Mouse (Mus musculus) kidney, adult 2 months (tissue): Measurements from ENCODE around the gene D630003M21Rik. TPM values are rescaled to one million over a fixed set of nuclear protein-coding genes. Genes with fewer than 3 reads are reported as not detected.

Experiments used
- DNase-seq: peaks from one replicate; pipeline ENCODE4 v3.0.0; 2021
- H3K27ac ChIP-seq: fragments of 200-500 bp; 2 replicates; pipeline ENCODE4 v1.5.1; 2012; ENCODE audit warnings: low read depth, low read length, control low read depth, inconsistent platforms; ENCODE audit not compliant: insufficient read depth
- H3K27me3 ChIP-seq: fragments of 200-500 bp; replicated peaks from 2 replicates; pipeline ENCODE4 v1.6.1; 2012; ENCODE audit warnings: mild to moderate bottlenecking, moderate library complexity, low read length, inconsistent platforms; ENCODE audit not compliant: control insufficient read depth, insufficient read depth
- H3K36me3 ChIP-seq: fragments of 200-500 bp; 2 replicates; pipeline ENCODE4 v1.6.1; 2012; ENCODE audit warnings: mild to moderate bottlenecking, moderate library complexity, low read length, inconsistent platforms; ENCODE audit not compliant: control insufficient read depth, insufficient read depth
- H3K4me1 ChIP-seq: fragments of 200-500 bp; 2 replicates; pipeline ENCODE4 v1.6.1; 2011; ENCODE audit warnings: low read length; ENCODE audit not compliant: control insufficient read depth, insufficient read depth
- H3K4me3 ChIP-seq: fragments of 200-500 bp; 2 replicates; pipeline ENCODE4 v1.5.1; 2011; ENCODE audit warnings: mild to moderate bottlenecking, low read depth, low read length, control low read depth; ENCODE audit not compliant: insufficient read depth
- CTCF ChIP-seq: fragments of 200-500 bp; conservative IDR thresholded peaks from 2 replicates; pipeline ENCODE4 v1.5.1; 2011; ENCODE audit warnings: low read depth, mild to moderate bottlenecking, control low read depth, low read length, moderate library complexity, mixed read lengths; ENCODE audit not compliant: insufficient read depth, insufficient read length
- POLR2A ChIP-seq: fragments of 200-500 bp; IDR thresholded peaks from one replicate; pipeline ENCODE4 v1.6.1; 2011; ENCODE audit warnings: low read depth, low read length, control low read depth
- WGBS: fragments of 180-500 bp; shearing (Covaris S2); methylation state at CpG from one replicate; pipeline ENCODE4 v1.1.7; 2018; 5-methylcytosine and 5-hydroxymethylcytosine counted together
- polyA plus RNA-seq: library from polyadenylated mRNA; depleted of rRNA; stranded (reverse); fragments of >200 nt; gene quantifications from 2 replicates; pipeline ENCODE4 v1.2.3, GENCODE M21; 2012

Gene D630003M21Rik
- polyA plus RNA-seq, 1 experiment = 2.0 TPM

DNA sequence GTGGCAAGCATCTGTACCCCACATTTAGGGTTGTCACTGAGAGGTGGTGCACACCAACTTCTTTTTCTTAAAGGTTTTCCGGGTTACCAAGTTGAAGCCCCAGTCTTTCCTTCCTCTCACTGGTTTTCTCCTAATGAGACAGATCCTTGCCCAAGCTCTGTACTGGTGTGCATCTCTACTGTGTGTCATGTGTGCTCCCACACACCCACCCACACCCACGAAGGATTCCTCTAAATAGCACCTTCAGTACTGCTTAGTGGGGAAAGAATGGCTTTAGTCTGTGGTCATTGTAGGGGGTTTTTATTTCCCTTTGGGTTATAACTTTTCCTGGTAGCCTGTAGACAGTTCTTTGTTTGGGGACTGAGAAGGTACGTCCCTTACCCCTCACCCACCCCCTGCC is 35.9 kb upstream of the D630003M21Rik start:
- TF ChIP-seq CTCF (no peak), POLR2A (no peak)
- no peaks in the 10 kb centered on the region for H3K36me3 ChIP-seq
- H3K4me3 ChIP-seq = no peak overlapping the region
- H3K27ac ChIP-seq = no peak overlapping the region
- H3K4me1 ChIP-seq = no peaks in the 10 kb centered on the region
- 81% methylated on average over 3 of the region's 3 CpGs for WGBS
- no peak for DNase-seq
- no peaks in the 10 kb centered on the region for H3K27me3 ChIP-seq

- 55% methylated on average over 8 of the region's 8 CpGs for whole genome bisulfite sequencing
- no peaks in the 10 kb centered on the region for H3K27me3 ChIP-seq
- no peaks in the 10 kb centered on the region for H3K4me1 ChIP-seq
- no peak for TF ChIP-seq POLR2A
- no peak for TF ChIP-seq CTCF
- no peak overlapping the region for H3K4me3 ChIP-seq
- DNase-seq = no peak
- no peaks in the 10 kb centered on the region for H3K36me3 ChIP-seq
- H3K27ac ChIP-seq = no peak overlapping the region
Measured at GRCm38 (mm10) chr2:158259498-158259897, 30.5 kb upstream of the D630003M21Rik start.

DNA sequence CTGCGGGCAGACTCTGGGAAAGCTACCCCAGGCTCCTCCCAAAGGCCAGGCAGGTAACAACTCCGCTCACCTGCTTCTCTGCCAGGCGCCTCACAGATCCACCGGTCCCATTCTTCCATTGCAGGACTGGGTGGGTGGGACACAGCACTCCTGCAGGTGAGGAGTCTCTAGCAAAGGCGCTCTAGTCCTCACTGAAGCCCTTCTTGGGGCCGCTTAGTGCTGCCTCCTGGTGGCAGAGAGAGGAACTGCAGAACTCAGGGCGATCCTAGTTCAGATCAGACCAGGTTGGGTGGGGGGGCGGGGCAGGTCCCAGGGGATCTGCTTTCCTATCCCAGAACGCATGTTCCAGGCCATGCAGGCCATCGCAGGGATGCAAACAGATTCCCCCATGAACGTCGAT is 29.8 kb upstream of the D630003M21Rik start:
- H3K36me3 ChIP-seq = no peaks in the 10 kb centered on the region
- WGBS = 21% methylated on average over 12 of the region's 12 CpGs
- H3K27ac ChIP-seq = no peak overlapping the region
- no peak overlapping the region for H3K4me3 ChIP-seq
- TF ChIP-seq CTCF (peak; percentile 76), POLR2A (no peak)
- H3K27me3 ChIP-seq = no peaks in the 10 kb centered on the region
- no peaks in the 10 kb centered on the region for H3K4me1 ChIP-seq
- DNase-seq = peak; percentile 71

DNA sequence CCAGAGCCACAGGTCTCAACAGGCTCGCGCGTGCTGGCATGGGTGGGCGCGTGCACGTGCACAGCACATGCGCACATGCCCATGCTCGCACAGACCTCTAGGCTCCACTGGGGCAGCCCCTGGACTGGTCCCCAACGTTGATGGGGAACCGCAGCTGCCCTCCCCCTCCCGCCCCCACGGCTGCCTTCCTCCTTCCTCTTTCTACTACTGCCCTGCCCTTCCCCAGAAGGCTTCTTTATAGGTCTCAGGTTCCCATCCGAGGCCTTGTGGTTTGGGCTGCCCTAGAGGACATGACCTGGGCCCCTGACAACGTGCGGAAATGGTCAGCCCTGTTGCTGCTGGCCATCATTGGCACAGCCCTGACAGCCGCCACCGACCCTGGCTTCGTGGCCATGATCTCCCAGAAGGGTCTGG is 29.0 kb upstream of the D630003M21Rik start, which contains the start of gene Bpi:
Bpi (plus strand) TSS at position 90 of the 414 bp plus-strand sequence.
- H3K4me1 ChIP-seq = no peaks in the 10 kb centered on the region
- H3K27ac ChIP-seq = no peak within 1 kb of the TSS
- no peaks in the 10 kb centered on the region for H3K27me3 ChIP-seq
- WGBS = 56% methylated on average over 18 of the region's 18 CpGs
- H3K36me3 ChIP-seq = no peaks in the 10 kb centered on the region
- H3K4me3 ChIP-seq = no peak within 1 kb of the TSS
- TF ChIP-seq CTCF = no peak
- no peak for TF ChIP-seq POLR2A
- no peak for DNase-seq

GRCm38 (mm10) chr2:158256894-158257293 is 27.9 kb upstream of the D630003M21Rik start:
- Histone ChIP-seq H3K27me3 (no peaks in the 10 kb centered on the region), H3K4me3 (no peak overlapping the region), H3K36me3 (no peaks in the 10 kb centered on the region), H3K27ac (no peak overlapping the region), H3K4me1 (no peaks in the 10 kb centered on the region)
- WGBS = 23% methylated on average over 5 of the region's 5 CpGs
- TF ChIP-seq POLR2A (no peak), CTCF (no peak)
- no peak for DNase-seq

DNA sequence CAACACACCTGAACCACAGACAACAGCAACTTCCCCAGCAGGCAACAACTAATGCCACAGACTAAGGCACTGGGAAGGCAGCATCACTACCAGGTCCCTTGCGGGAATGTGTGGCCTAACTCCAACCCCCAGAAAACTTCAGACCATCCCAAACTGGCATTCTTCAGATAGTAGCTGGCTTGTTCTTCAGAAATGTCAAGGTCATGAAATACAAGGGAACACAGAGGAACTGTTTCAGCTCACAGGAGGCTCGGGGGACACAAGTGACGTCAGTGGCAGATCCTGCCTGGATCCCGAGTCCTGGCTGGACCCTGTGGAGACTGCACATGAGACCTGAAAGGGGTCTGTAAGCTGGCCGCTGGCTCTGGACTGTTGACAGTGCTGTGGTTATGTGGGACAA is 24.8 kb upstream of the D630003M21Rik start:
- Histone ChIP-seq H3K36me3 (no peaks in the 10 kb centered on the region), H3K27me3 (no peaks in the 10 kb centered on the region), H3K27ac (no peak overlapping the region), H3K4me1 (no peaks in the 10 kb centered on the region), H3K4me3 (no peak overlapping the region)
- TF ChIP-seq CTCF (no peak), POLR2A (no peak)
- 90% methylated on average over 5 of the region's 5 CpGs for WGBS
- DNase-seq = no peak

GRCm38 (mm10) chr2:158250558-158250957 is 21.5 kb upstream of the D630003M21Rik start:
- 86% methylated on average over 4 of the region's 4 CpGs for WGBS
- 0 out of 2 replicates have a peak, but pooled peaks cover 6% of the 10 kb centered on the region for H3K4me1 ChIP-seq
- H3K36me3 ChIP-seq = no peaks in the 10 kb centered on the region
- no peak overlapping the region for H3K27ac ChIP-seq
- TF ChIP-seq POLR2A (no peak), CTCF (no peak)
- DNase-seq = no peak
- no peaks in the 10 kb centered on the region for H3K27me3 ChIP-seq
- H3K4me3 ChIP-seq = no peak overlapping the region

- H3K27me3 ChIP-seq = no peaks in the 10 kb centered on the region
- 28% methylated on average over 7 of the region's 7 CpGs for WGBS
- no peaks in the 10 kb centered on the region for H3K36me3 ChIP-seq
- H3K4me3 ChIP-seq = no peak overlapping the region
- DNase-seq = peak; percentile 47
- 0 out of 2 replicates have a peak, but pooled peaks cover 6% of the 10 kb centered on the region for H3K4me1 ChIP-seq
- H3K27ac ChIP-seq = no peak overlapping the region
- no peak for TF ChIP-seq POLR2A
- no peak for TF ChIP-seq CTCF
Measured at GRCm38 (mm10) chr2:158248318-158248717, 19.3 kb upstream of the D630003M21Rik start.
